Mouse (Mus musculus) adrenal gland, postnatal 10 days (tissue): ENCODE measurements around the gene Lysmd3. TPM values are rescaled to one million over a fixed set of nuclear protein-coding genes. Genes with fewer than 3 reads are reported as not detected.

Source experiments
- DNase-seq: peaks from one replicate; pipeline ENCODE4 v3.0.0; 2021; ENCODE audit warnings: mixed read lengths
- total RNA-seq, 2 experiments: library from RNA; stranded (reverse); gene quantifications; 2 replicates each; pipeline ENCODE4 v1.2.3; 2021

Lysmd3 gene
- total RNA-seq, 2 experiments from 2014 or later = 22.7 to 28.3 TPM

GRCm38 (mm10) chr13:81667713-81668112 lies 10.2 kb downstream of the Lysmd3 start:
- DNase-seq = no peak

- peak; percentile 11 for DNase-seq
These were observed 17.9 kb downstream of the Lysmd3 start for GRCm38 (mm10) chr13:81675333-81675732.

GRCm38 (mm10) chr13:81683107-81683506 lies 25.6 kb downstream of the Lysmd3 start:
- no peak for DNase-seq

GRCm38 (mm10) chr13:81684258-81684657 lies 26.8 kb downstream of the Lysmd3 start:
- DNase-seq = no peak

- no peak for DNase-seq
These were observed 27.4 kb downstream of the Lysmd3 start for GRCm38 (mm10) chr13:81684884-81685283.

DNA sequence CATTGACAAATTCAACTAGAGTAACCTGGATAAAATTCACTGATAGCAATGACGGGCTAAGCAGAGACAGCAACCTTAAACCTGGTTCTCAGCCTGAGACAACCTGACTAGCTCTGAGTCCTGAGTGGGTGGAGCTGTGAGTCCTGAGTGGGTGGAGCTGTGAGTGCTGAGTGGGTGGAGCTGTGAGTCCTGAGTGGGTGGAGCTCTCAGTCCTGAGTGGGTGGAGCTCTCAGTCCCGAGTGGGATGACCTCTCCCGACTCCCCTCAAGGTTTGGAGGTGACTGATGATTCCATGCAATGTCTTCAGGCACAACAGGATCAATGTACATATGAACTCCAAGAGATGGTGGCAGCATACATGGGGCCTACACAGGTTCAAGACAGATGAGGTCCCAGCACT lies 32.1 kb downstream of the Lysmd3 start:
- DNase-seq = no peak

GRCm38 (mm10) chr13:81690477-81690876 lies 33.0 kb downstream of the Lysmd3 start:
- no peak for DNase-seq

GRCm38 (mm10) chr13:81691606-81692005 lies 34.1 kb downstream of the Lysmd3 start:
- DNase-seq = peak; percentile 17

DNA sequence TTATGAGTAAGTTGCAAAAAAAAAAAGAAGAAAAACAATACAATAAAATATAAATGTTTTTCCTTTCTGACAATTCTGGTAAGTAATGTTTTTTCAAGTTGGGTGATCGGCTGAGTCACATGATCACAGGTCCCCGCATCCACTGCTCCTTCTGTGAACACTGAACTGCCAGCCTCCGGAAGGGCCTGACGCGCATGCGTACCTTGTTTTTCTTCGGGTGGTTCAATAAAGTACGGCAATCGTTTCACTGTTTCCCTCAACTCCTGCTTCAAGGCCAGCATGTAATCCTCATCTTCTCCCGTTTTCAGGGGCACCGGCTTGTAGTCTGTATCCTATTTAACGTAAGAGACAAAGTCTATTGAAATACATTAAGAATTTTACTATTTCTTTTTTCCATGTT lies 37.0 kb downstream of the Lysmd3 start:
- DNase-seq = no peak

DNA sequence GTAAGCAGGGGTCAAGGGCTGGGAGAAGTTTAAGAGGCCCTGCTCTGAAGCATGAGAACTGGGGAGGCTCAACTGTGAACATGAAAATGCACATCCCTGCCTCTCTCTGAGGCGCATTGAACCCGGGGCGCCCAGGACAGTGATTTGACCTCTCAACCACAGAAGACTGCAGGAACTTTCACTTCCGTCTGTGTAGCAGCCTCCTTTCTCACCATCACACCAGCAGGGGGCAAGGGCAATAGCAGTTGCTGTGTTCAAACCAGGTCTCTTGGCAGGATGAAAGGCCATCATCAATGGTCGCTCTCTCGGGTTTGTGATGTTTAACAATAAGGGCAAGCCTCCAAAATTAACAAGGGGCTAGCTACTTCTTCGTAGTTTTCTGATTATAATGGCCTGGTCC lies 45.7 kb downstream of the Lysmd3 start:
- no peak for DNase-seq

DNA sequence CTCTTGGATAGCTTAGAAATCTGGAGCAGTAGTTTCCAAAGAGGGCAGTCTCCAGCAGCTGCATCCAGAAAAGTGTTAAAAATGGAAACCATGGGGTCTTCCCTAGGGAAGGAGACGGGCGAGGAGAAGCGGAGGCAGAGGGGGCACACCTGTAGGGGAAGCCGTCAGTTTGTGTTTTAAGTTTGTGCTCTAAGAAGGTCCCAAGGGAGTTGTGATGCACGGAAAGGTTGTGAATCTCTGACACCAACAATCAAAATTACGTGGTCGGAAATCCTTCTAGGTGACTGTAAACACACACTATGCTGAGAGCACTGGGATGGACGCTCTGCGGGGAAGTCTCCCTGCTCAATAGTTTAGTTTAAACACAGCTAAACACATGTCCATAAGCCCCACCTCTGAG lies 46.2 kb downstream of the Lysmd3 start:
- DNase-seq = no peak

GRCm38 (mm10) chr13:81706311-81706710 lies 48.8 kb downstream of the Lysmd3 start:
- no peak for DNase-seq

GRCm38 (mm10) chr13:81709805-81710204 lies 52.3 kb downstream of the Lysmd3 start:
- no peak for DNase-seq

DNA sequence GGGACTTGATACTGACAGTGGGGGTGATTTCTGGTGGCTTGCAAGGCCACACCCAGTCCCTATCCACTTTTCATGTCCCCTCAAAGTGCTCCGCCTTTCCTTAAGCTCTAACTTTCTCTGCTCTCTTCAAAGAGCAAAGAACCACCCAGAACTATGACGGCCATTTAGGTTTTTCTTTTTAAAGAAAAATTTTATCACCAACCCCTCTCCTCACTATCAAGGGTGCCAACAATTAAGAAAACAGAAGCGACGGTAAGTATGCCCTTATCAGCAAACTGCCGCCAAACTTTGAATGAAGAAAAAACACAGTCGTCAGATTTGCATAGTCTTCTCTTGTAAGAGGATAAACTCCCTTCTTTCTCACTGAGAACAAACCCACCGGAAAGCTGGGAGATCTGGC lies 52.8 kb downstream of the Lysmd3 start:
- no peak for DNase-seq

GRCm38 (mm10) chr13:81710775-81711545 lies 53.5 kb downstream of the Lysmd3 start, which contains the start of the genes Polr3g and Mblac2:
Polr3g (minus strand) TSS chr13:81711013.
Mblac2 (plus strand) TSS chr13:81711341.
- peak; percentile 99 for DNase-seq

DNA sequence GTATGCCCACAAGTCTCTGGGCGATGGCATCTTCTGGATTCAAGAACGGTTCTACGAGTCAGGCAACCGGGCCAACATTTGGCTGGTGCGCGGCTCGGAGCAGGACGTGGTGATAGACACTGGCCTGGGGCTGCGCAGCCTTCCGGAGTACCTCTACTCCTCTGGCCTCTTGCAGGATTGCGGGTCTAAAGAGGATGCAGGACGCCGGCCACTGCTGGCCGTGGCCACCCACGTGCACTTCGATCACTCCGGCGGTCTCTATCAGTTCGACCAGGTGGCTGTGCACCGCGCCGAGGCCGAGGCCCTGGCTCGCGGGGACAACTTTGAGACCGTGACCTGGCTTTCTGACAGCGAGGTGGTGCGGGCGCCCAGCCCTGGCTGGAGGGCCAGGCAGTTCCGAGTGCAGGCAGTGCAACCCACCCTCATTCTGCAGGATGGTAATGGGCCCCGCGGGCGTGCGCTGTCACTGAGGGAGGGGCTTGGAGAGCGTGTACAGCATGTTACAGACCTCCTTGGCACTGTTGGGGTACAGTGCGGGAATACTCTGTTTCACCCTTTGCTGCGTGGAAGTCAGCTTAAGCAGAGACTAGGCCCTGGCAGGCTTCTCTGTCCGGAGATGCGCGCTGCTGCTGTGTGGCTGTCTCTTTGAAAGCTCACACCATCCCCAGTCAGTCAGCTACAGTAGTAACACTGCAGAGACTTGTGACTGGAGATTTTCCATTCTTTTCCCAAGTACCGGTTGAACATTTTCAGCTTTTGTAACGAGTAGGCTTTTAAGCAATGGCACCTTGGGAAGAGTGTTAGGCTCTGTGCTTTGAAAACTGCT lies 54.3 kb downstream of the Lysmd3 start:
- DNase-seq = peak; percentile 53

DNA sequence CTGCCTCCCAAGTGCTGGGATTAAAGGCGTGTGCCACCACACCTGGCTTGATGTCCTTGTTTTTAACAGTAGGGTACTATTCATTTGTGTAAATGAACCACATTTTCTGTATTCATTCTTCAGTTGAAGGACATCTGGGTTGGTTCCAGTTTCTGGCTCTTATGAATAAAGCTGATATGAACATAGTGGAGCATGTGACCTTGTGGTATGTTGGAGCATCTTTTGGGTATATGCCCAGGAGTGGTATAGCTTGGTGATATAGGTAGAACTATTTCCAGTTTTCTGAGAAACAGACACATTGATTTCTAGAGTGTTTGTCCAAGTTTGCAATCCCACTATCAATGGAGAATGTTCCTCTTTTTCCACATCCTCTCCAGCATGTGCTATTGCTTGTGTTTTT lies 56.4 kb downstream of the Lysmd3 start:
- no peak for DNase-seq

Other genes starting within 250 kb of the Lysmd3 start
- 1 to 10 TPM; 1.6 to 2.3 TPM for gene Adgrv1, start 24.5 kb upstream of the Lysmd3 start, total RNA-seq
- gene Polr3g, start 53.4 kb downstream of the Lysmd3 start, total RNA-seq = 1 to 10 TPM; 5.0 to 6.9 TPM
- 10 to 100 TPM in 1 of 2 experiments, 1 to 10 TPM in 1; 7.0 to 12.4 TPM for gene Mblac2, start 53.7 kb downstream of the Lysmd3 start, total RNA-seq
- 100 to 1,000 TPM; 120 to 138 TPM for gene Cetn3, start 125.4 kb downstream of the Lysmd3 start, total RNA-seq